Mouse (Mus musculus): ENCODE measurements at regions not wholly inside any gene's neighbourhood (a gene's known extent, or its start where the extent isn't known, plus 50 kb on each side); places are given as distances from the start of the nearest gene placed in this dataset.

DNA sequence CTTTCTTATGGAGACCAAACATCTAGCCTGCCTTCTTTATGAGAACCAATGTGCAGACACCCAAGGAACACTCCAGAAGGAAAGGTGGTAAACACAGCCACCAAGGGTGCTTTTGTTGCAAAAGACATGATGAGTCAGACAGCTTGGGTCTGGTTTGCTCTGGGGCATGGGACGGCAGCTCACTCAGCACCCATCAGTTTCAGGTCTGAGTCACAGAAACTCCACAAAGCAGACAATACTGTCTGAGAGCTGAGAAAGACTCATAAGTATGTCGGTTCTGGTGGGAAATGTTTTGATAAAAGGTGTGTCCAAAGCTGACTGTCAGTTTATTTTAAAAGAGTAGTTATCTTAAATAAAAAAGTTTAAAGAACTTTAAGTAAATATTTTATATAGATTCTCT lies 553.0 kb downstream of the Dcdc2c start:
- ATAC-seq (replicated peaks; ENCODE audit: low FRiP score, low read depth) (no peak), DNase-seq (ENCODE audit: low spot score) (no peak)
- no peak overlapping the region for H3K4me2 ChIP-seq (ENCODE audit: low read length)
- no peak for TF ChIP-seq CTCF (IDR thresholded peaks at IDR 0.05; ENCODE audit: low read depth)
- H3K27ac ChIP-seq = no peak overlapping the region
- no peaks in the 10 kb centered on the region for H3K9me3 ChIP-seq (replicated peaks; ENCODE audit: low read length)
- H3K4me3 ChIP-seq (replicated peaks; ENCODE audit: low read depth, low read length) = no peak overlapping the region
- no peaks in the 10 kb centered on the region for H3K36me3 ChIP-seq (ENCODE audit: insufficient read depth, low read length)
- H3K4me1 ChIP-seq (replicated peaks; ENCODE audit: insufficient read depth, low read length) = no peaks in the 10 kb centered on the region
- no peaks in the 10 kb centered on the region for H3K27me3 ChIP-seq (ENCODE audit: insufficient read depth, low read length)
- 75% methylated on average over 2 of the region's 2 CpGs for WGBS
- H3K9ac ChIP-seq (ENCODE audit: low read depth, low read length) = no peak overlapping the region

- H3K36me3 ChIP-seq (ENCODE audit: insufficient read depth, low read length) = no peaks in the 10 kb centered on the region
- H3K27ac ChIP-seq = no peak overlapping the region
- H3K9ac ChIP-seq (ENCODE audit: low read depth, low read length) = no peak overlapping the region
- no peaks in the 10 kb centered on the region for H3K27me3 ChIP-seq (ENCODE audit: insufficient read depth, low read length)
- 34% methylated on average over 3 of the region's 3 CpGs for WGBS
- no peak; the same call in 1 of the 2 replicates for ATAC-seq (replicated peaks; ENCODE audit: low FRiP score, low read depth)
- H3K4me2 ChIP-seq (ENCODE audit: low read length) = no peak overlapping the region
- no peak for TF ChIP-seq CTCF (IDR thresholded peaks at IDR 0.05; ENCODE audit: low read depth)
- no peaks in the 10 kb centered on the region for H3K4me1 ChIP-seq (replicated peaks; ENCODE audit: insufficient read depth, low read length)
- no peaks in the 10 kb centered on the region for H3K9me3 ChIP-seq (replicated peaks; ENCODE audit: low read length)
- peak; percentile 41 for DNase-seq (ENCODE audit: low spot score)
- no peak overlapping the region for H3K4me3 ChIP-seq (replicated peaks; ENCODE audit: low read depth, low read length)
Measured at GRCm38 (mm10) chr12:27992152-27992551, 560.0 kb downstream of the Dcdc2c start.

GRCm38 (mm10) chr12:27984261-27984841 lies 567.8 kb downstream of the Dcdc2c start:
- H3K4me1 ChIP-seq (replicated peaks; ENCODE audit: insufficient read depth, low read length) = no peaks in the 10 kb centered on the region
- ATAC-seq (replicated peaks; ENCODE audit: low FRiP score, low read depth) = no peak
- H3K4me2 ChIP-seq (ENCODE audit: low read length) = no peak overlapping the region
- no peak overlapping the region for H3K27ac ChIP-seq
- no peak overlapping the region for H3K4me3 ChIP-seq (replicated peaks; ENCODE audit: low read depth, low read length)
- DNase-seq (ENCODE audit: low spot score) = no peak
- no peaks in the 10 kb centered on the region for H3K27me3 ChIP-seq (ENCODE audit: insufficient read depth, low read length)
- H3K9me3 ChIP-seq (replicated peaks; ENCODE audit: low read length) = no peaks in the 10 kb centered on the region
- no peaks in the 10 kb centered on the region for H3K36me3 ChIP-seq (ENCODE audit: insufficient read depth, low read length)
- no peak overlapping the region for H3K9ac ChIP-seq (ENCODE audit: low read depth, low read length)
- 93% methylated on average over 3 of the region's 3 CpGs for WGBS
- TF ChIP-seq CTCF (IDR thresholded peaks at IDR 0.05; ENCODE audit: low read depth) = no peak

- DNase-seq (ENCODE audit: low spot score) (peak; percentile 26), ATAC-seq (replicated peaks; ENCODE audit: low FRiP score, low read depth) (no peak)
- no peak overlapping the region for H3K9ac ChIP-seq (ENCODE audit: low read depth, low read length)
- no peaks in the 10 kb centered on the region for H3K27me3 ChIP-seq (ENCODE audit: insufficient read depth, low read length)
- H3K4me3 ChIP-seq (replicated peaks; ENCODE audit: low read depth, low read length) = no peak overlapping the region
- H3K27ac ChIP-seq = no peak overlapping the region
- no peak for TF ChIP-seq CTCF (IDR thresholded peaks at IDR 0.05; ENCODE audit: low read depth)
- 49% methylated on average over 8 of the region's 8 CpGs for WGBS
- no peaks in the 10 kb centered on the region for H3K4me1 ChIP-seq (replicated peaks; ENCODE audit: insufficient read depth, low read length)
- no peak overlapping the region for H3K4me2 ChIP-seq (ENCODE audit: low read length)
- no peaks in the 10 kb centered on the region for H3K36me3 ChIP-seq (ENCODE audit: insufficient read depth, low read length)
- no peaks in the 10 kb centered on the region for H3K9me3 ChIP-seq (replicated peaks; ENCODE audit: low read length)
Measured at GRCm38 (mm10) chr12:27978257-27978931, 573.8 kb downstream of the Dcdc2c start.

- no peaks in the 10 kb centered on the region for H3K9me3 ChIP-seq (replicated peaks; ENCODE audit: low read length)
- no peak overlapping the region for H3K4me2 ChIP-seq (ENCODE audit: low read length)
- H3K4me3 ChIP-seq (replicated peaks; ENCODE audit: low read depth, low read length) = no peak overlapping the region
- H3K4me1 ChIP-seq (replicated peaks; ENCODE audit: insufficient read depth, low read length) = no peaks in the 10 kb centered on the region
- ATAC-seq (replicated peaks; ENCODE audit: low FRiP score, low read depth) = no peak
- 55% methylated on average over 9 of the region's 9 CpGs for WGBS
- H3K27ac ChIP-seq = no peak overlapping the region
- no peaks in the 10 kb centered on the region for H3K27me3 ChIP-seq (ENCODE audit: insufficient read depth, low read length)
- no peak for TF ChIP-seq CTCF (IDR thresholded peaks at IDR 0.05; ENCODE audit: low read depth)
- H3K9ac ChIP-seq (ENCODE audit: low read depth, low read length) = no peak overlapping the region
- no peaks in the 10 kb centered on the region for H3K36me3 ChIP-seq (ENCODE audit: insufficient read depth, low read length)
- peak; percentile 67 for DNase-seq (ENCODE audit: low spot score)
Measured at GRCm38 (mm10) chr12:27977548-27978256, 574.5 kb downstream of the Dcdc2c start.

GRCm38 (mm10) chr12:27962908-27963307 lies 589.3 kb downstream of the Dcdc2c start:
- Histone ChIP-seq H3K4me2 (ENCODE audit: low read length) (no peak overlapping the region), H3K4me1 (replicated peaks; ENCODE audit: insufficient read depth, low read length) (no peaks in the 10 kb centered on the region), H3K36me3 (ENCODE audit: insufficient read depth, low read length) (no peaks in the 10 kb centered on the region), H3K27ac (no peak overlapping the region), H3K4me3 (replicated peaks; ENCODE audit: low read depth, low read length) (no peak overlapping the region), H3K9ac (ENCODE audit: low read depth, low read length) (no peak overlapping the region), H3K27me3 (ENCODE audit: insufficient read depth, low read length) (no peaks in the 10 kb centered on the region), H3K9me3 (replicated peaks; ENCODE audit: low read length) (no peaks in the 10 kb centered on the region)
- DNase-seq (ENCODE audit: low spot score) = no peak
- no peak for TF ChIP-seq CTCF (IDR thresholded peaks at IDR 0.05; ENCODE audit: low read depth)
- no peak for ATAC-seq (replicated peaks; ENCODE audit: low FRiP score, low read depth)
- WGBS = 47% methylated on average over 3 of the region's 3 CpGs
